Mouse (Mus musculus) lung, embryonic 14.5 days (tissue): ENCODE data around the gene N4bp2. TPM values are rescaled to one million over a fixed set of nuclear protein-coding genes. Genes with fewer than 3 reads are reported as not detected.

Experiments used
- ATAC-seq: fragments of 200-750 bp; cut with Nextera tagmentation; 2 replicates; pipeline ENCODE4 v1.8.0; 2017; ENCODE audit warnings: mild to moderate bottlenecking, moderate TSS enrichment, moderate library complexity; ENCODE audit not compliant: insufficient read depth
- DNase-seq: peaks from one replicate; pipeline ENCODE4 v3.0.0-alpha.2; 2015
- H3K27ac ChIP-seq: fragments of 300-500 bp; sonication (generic); 2 replicates; pipeline ENCODE4 v1.5.1; 2014; ENCODE audit warnings: low read depth, mild to moderate bottlenecking, moderate library complexity
- H3K27me3 ChIP-seq: fragments of 300-500 bp; sonication (generic); 2 replicates; pipeline ENCODE4 v1.6.1; 2014; ENCODE audit warnings: low read length, control low read depth; ENCODE audit not compliant: insufficient read depth
- H3K36me3 ChIP-seq: fragments of 300-500 bp; sonication (generic); 2 replicates; pipeline ENCODE4 v1.6.1; 2014; ENCODE audit warnings: control low read depth; ENCODE audit not compliant: insufficient read depth
- H3K4me1 ChIP-seq: fragments of 300-500 bp; sonication (generic); 2 replicates; pipeline ENCODE4 v1.6.1; 2014; ENCODE audit warnings: antibody characterized with exemption, control low read depth; ENCODE audit not compliant: insufficient read depth
- H3K4me2 ChIP-seq: fragments of 300-500 bp; sonication (generic); 2 replicates; pipeline ENCODE4 v1.6.1; 2014; ENCODE audit warnings: mild to moderate bottlenecking
- H3K4me3 ChIP-seq: fragments of 300-500 bp; sonication (generic); 2 replicates; pipeline ENCODE4 v1.5.1; 2014; ENCODE audit warnings: low read depth, low read length
- H3K9ac ChIP-seq: fragments of 300-500 bp; sonication (generic); 2 replicates; pipeline ENCODE4 v1.6.1; 2014
- H3K9me3 ChIP-seq: fragments of 300-500 bp; sonication (generic); 2 replicates; pipeline ENCODE4 v1.6.1; 2016; ENCODE audit warnings: low read depth, low read length, control low read depth
- CTCF ChIP-seq: IDR thresholded peaks from 2 replicates; pipeline ENCODE4 v1.5.1; 2016; ENCODE audit warnings: antibody characterized with exemption, low read depth
- WGBS: fragments of 180-500 bp; shearing (Covaris S2); extraction: QIAGEN DNeasy Blood & Tissue Kit; methylation state at CpG from one replicate; pipeline ENCODE4 v1.1.7; 2014; 5-methylcytosine and 5-hydroxymethylcytosine counted together
- polyA plus RNA-seq: library from polyadenylated mRNA; unstranded; fragments of >200 nt; fragmentation: Nextera tagmentation; extraction: Ambion mirVana; gene quantifications from 2 replicates; pipeline ENCODE4 v1.2.1, GENCODE M21; 2014

The N4bp2 gene
- polyA plus RNA-seq, 1 experiment from 2014 or later = 33.2 TPM

DNA sequence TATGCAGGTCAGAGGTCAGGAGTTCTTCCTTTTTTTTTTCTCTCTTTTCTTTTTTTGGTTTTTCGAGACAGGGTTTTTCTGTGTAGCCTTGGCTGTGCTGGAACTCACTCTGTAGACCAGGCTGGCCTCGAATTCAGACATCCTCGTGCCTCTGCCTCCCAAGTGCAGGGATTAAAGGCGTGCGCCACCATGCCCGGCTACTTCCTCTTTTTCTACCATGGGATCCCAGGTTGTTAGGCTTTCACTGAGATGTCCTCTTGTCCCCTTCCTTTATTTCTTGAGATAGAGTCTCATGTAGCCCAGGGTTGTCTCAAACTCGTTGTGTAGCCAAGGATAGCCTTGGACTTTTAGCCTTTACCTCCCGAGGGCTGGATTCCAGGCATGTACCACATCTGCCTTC is 83.2 kb downstream of the N4bp2 start:
- Histone ChIP-seq H3K36me3 (no peaks in the 10 kb centered on the region), H3K27me3 (no peaks in the 10 kb centered on the region), H3K4me3 (no peak overlapping the region), H3K4me2 (no peak overlapping the region), H3K9me3 (no peaks in the 10 kb centered on the region), H3K27ac (no peak overlapping the region), H3K4me1 (0 out of 2 replicates have a peak, but pooled peaks cover 3% of the 10 kb centered on the region), H3K9ac (no peak overlapping the region)
- no peak for ATAC-seq
- TF ChIP-seq CTCF = no peak
- WGBS = 79% methylated on average over 8 of the region's 8 CpGs
- no peak for DNase-seq

GRCm38 (mm10) chr5:65846958-65847357 is 83.6 kb downstream of the N4bp2 start:
- DNase-seq = no peak
- TF ChIP-seq CTCF = no peak
- WGBS = 69% methylated on average over 3 of the region's 3 CpGs
- Histone ChIP-seq H3K4me2 (no peak overlapping the region), H3K9me3 (no peaks in the 10 kb centered on the region), H3K27ac (no peak overlapping the region), H3K36me3 (no peaks in the 10 kb centered on the region), H3K4me3 (no peak overlapping the region), H3K9ac (no peak overlapping the region), H3K27me3 (no peaks in the 10 kb centered on the region), H3K4me1 (0 out of 2 replicates have a peak, but pooled peaks cover 3% of the 10 kb centered on the region)
- ATAC-seq = no peak

GRCm38 (mm10) chr5:65847656-65848055 is 84.3 kb downstream of the N4bp2 start:
- H3K9me3 ChIP-seq = no peaks in the 10 kb centered on the region
- H3K36me3 ChIP-seq = no peaks in the 10 kb centered on the region
- H3K27ac ChIP-seq = no peak overlapping the region
- WGBS = 83% methylated on average over 7 of the region's 7 CpGs
- no peak overlapping the region for H3K4me3 ChIP-seq
- H3K27me3 ChIP-seq = no peaks in the 10 kb centered on the region
- 0 out of 2 replicates have a peak, but pooled peaks cover 3% of the 10 kb centered on the region for H3K4me1 ChIP-seq
- DNase-seq (no peak), ATAC-seq (no peak)
- H3K9ac ChIP-seq = no peak overlapping the region
- no peak for TF ChIP-seq CTCF
- H3K4me2 ChIP-seq = no peak overlapping the region

DNA sequence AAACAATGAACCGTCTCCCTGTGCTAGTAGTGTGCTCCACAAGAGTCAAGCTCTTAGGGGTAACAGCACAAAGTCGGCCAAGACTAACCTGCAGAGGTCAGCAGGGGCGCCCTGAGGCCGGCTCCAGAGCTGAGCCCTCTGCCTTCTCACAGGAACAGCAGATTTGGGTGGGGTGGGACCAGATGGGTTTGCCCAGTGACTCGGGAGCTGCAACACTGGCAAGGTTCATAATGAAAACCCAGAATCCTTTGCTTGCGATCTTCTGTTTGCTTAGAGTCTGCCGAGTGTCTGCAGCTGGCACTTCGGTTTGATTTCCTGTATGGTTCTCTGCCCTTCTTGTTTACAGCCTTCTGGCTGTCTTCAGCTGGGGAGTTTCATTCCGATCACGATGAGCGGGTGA is 87.4 kb downstream of the N4bp2 start:
- no peak for TF ChIP-seq CTCF
- H3K4me3 ChIP-seq = no peak overlapping the region
- no peak overlapping the region for H3K4me2 ChIP-seq
- no peaks in the 10 kb centered on the region for H3K9me3 ChIP-seq
- 36% methylated on average over 11 of the region's 11 CpGs for WGBS
- ATAC-seq = no peak
- no peaks in the 10 kb centered on the region for H3K27me3 ChIP-seq
- H3K9ac ChIP-seq = no peak overlapping the region
- 0 out of 2 replicates have a peak, but pooled peaks cover 3% of the 10 kb centered on the region for H3K4me1 ChIP-seq
- DNase-seq = peak; percentile 23
- no peaks in the 10 kb centered on the region for H3K36me3 ChIP-seq
- H3K27ac ChIP-seq = no peak overlapping the region

GRCm38 (mm10) chr5:65854786-65855191 is 91.5 kb downstream of the N4bp2 start:
- 57% methylated on average over 8 of the region's 8 CpGs for WGBS
- ATAC-seq (no peak), DNase-seq (no peak)
- Histone ChIP-seq H3K27me3 (no peaks in the 10 kb centered on the region), H3K36me3 (no peaks in the 10 kb centered on the region), H3K9ac (no peak overlapping the region), H3K4me3 (no peak overlapping the region), H3K4me2 (no peak overlapping the region), H3K27ac (no peak overlapping the region), H3K4me1 (peaks cover 3% of the 10 kb centered on the region; the same call in 1 of the 2 replicates), H3K9me3 (no peaks in the 10 kb centered on the region)
- TF ChIP-seq CTCF = no peak

DNA sequence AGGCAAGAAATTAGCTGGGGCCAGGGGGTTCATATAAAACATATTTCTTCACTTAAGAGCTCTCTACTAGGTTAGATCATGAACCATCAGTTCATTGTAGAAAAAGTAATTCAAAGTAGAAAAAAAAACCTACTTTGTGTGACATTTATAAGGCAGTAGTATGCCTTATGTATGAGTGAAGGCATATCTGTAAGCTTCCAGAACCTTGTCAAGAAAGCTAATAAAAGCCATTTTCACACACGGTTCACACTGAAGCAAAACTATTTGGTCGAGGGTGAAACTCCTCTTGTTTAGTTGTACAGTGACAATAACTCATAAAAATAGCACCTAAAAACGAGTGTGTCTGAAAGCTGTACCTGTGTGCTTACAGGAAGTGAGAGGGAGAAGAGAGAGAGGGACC is 92.2 kb downstream of the N4bp2 start:
- 53% methylated on average over 3 of the region's 3 CpGs for WGBS
- Histone ChIP-seq H3K9me3 (no peaks in the 10 kb centered on the region), H3K9ac (no peak overlapping the region), H3K36me3 (no peaks in the 10 kb centered on the region), H3K4me3 (no peak overlapping the region), H3K4me2 (no peak overlapping the region), H3K4me1 (peaks cover 3% of the 10 kb centered on the region; the same call in 1 of the 2 replicates), H3K27me3 (no peaks in the 10 kb centered on the region), H3K27ac (no peak overlapping the region)
- no peak for DNase-seq
- TF ChIP-seq CTCF = no peak
- no peak for ATAC-seq

- no peaks in the 10 kb centered on the region for H3K36me3 ChIP-seq
- no peak for TF ChIP-seq CTCF
- H3K9ac ChIP-seq = no peak overlapping the region
- no peak overlapping the region for H3K4me3 ChIP-seq
- H3K4me2 ChIP-seq = no peak overlapping the region
- DNase-seq (no peak), ATAC-seq (no peak)
- H3K9me3 ChIP-seq = no peaks in the 10 kb centered on the region
- no peaks in the 10 kb centered on the region; the same call in 1 of the 2 replicates for H3K4me1 ChIP-seq
- no peaks in the 10 kb centered on the region for H3K27me3 ChIP-seq
- WGBS = 73% methylated on average over 17 of the region's 17 CpGs
- H3K27ac ChIP-seq = no peak overlapping the region
Observed at GRCm38 (mm10) chr5:65856591-65857411, 93.5 kb downstream of the N4bp2 start.
